Mouse (Mus musculus): ENCODE data around the gene Ifi27.
"Not testable (repeated sequence)": the region's sequence is repeated elsewhere in the genome, so short reads cannot be mapped to it uniquely, and the experiment has no call there.

DNA sequence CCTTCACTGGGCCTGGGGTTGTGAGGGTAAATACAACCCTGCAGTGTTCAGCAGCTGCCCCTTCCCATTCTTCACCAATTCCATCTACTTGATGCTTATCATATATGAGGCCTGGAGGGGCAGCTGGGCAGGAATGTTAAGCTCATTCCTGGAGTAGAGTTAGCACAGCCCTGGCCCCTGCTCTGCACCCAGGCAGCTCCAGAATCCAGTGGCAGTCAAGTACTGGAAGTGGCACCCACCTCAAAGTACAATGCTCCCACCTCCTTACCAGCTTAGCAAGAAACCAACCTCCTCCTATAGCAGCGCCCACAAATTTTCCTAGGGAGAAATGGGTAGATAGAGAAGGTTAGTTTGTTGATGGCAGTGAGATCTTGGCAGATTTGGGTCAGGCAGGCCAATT, 22.7 kb downstream of the Ifi27 start:
- TF ChIP-seq EP300 (IDR thresholded peaks at IDR 0.05; ENCODE audit: insufficient read depth, low read depth, low read length); CTCF (IDR thresholded peaks at IDR 0.05; ENCODE audit: low read depth, low read length): not testable (repeated sequence)

Measured in ES-Bruce4 (cell line).